Mouse (Mus musculus) intestine, postnatal 0 days (tissue): ENCODE results near the gene Keap1. TPM values are rescaled to one million over a fixed set of nuclear protein-coding genes. Genes with fewer than 3 reads are reported as not detected.
A peak's percentile ranks its signal among the peaks of the same experiment; 100 is the strongest.

Experiments
- ATAC-seq: fragments of 200-750 bp; cut with Nextera tagmentation; 2 replicates; pipeline ENCODE4 v1.8.0; 2017; ENCODE audit warnings: mild to moderate bottlenecking, moderate TSS enrichment, moderate library complexity
- H3K27ac ChIP-seq: fragments of 300-500 bp; sonication (generic); 2 replicates; pipeline ENCODE4 v1.5.1; 2014; ENCODE audit warnings: mild to moderate bottlenecking, low read depth, low read length, moderate library complexity
- H3K27me3 ChIP-seq: fragments of 300-500 bp; sonication (generic); replicated peaks from 2 replicates; pipeline ENCODE4 v1.6.1; 2014; ENCODE audit warnings: low read length, mixed read lengths; ENCODE audit not compliant: control insufficient read depth, insufficient read depth
- H3K36me3 ChIP-seq: fragments of 300-500 bp; sonication (generic); 2 replicates; pipeline ENCODE4 v1.6.1; 2014; ENCODE audit warnings: mild to moderate bottlenecking, moderate library complexity; ENCODE audit not compliant: control insufficient read depth, insufficient read depth
- H3K4me1 ChIP-seq: fragments of 300-500 bp; sonication (generic); replicated peaks from 2 replicates; pipeline ENCODE4 v1.6.1; 2014; ENCODE audit warnings: antibody characterized with exemption, low read length, mixed read lengths; ENCODE audit not compliant: control insufficient read depth, insufficient read depth
- H3K4me2 ChIP-seq: fragments of 300-500 bp; sonication (generic); replicated peaks from 2 replicates; pipeline ENCODE4 v1.6.1; 2014; ENCODE audit warnings: low read depth, mild to moderate bottlenecking, moderate library complexity
- H3K4me3 ChIP-seq: fragments of 300-500 bp; sonication (generic); 2 replicates; pipeline ENCODE4 v1.5.1; 2014; ENCODE audit warnings: low read depth, low read length
- H3K9ac ChIP-seq: fragments of 300-500 bp; sonication (generic); 2 replicates; pipeline ENCODE4 v1.6.1; 2014; ENCODE audit warnings: mild to moderate bottlenecking, low read depth, low read length
- H3K9me3 ChIP-seq: fragments of 300-500 bp; sonication (generic); 2 replicates; pipeline ENCODE4 v1.6.1; 2016; ENCODE audit warnings: mixed run types; ENCODE audit not compliant: control insufficient read depth
- CTCF ChIP-seq: sonication (generic); IDR thresholded peaks from 2 replicates; pipeline ENCODE4 v1.5.1; 2016; ENCODE audit warnings: low read depth, mild to moderate bottlenecking, control low read depth, antibody characterized with exemption, moderate library complexity
- WGBS: fragments of 180-500 bp; shearing (Covaris S2); extraction: QIAGEN DNeasy Blood & Tissue Kit; methylation state at CpG from one replicate; pipeline ENCODE4 v1.1.7; 2014; 5-methylcytosine and 5-hydroxymethylcytosine counted together
- polyA plus RNA-seq: library from polyadenylated mRNA; unstranded; fragments of >200 nt; fragmentation: Nextera tagmentation; extraction: Ambion mirVana; gene quantifications from 2 replicates; pipeline ENCODE4 v1.2.1, GENCODE M21; 2015

Gene Keap1
- polyA plus RNA-seq, 1 experiment from 2014 or later: 38.3 TPM

DNA sequence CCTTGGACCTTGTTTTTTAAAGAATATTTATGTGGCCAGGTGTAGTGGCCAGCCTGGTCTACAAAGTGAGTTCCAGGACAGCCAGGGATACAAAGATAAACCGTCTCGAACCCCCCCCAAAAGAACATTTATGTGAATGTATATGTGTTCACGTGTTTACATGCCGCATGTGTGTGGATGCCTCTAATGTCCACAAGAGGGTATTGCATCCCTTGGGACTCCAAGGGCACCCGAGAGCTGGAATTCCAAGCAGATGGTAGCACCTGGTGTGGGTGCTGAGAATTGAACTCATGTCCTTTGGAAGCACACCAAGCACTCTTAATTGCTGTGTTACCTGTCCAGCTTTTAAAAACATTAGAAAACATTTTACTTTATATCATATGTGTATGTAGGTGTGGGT, 44.4 kb upstream of the Keap1 start:
- H3K27me3 ChIP-seq: no peaks in the 10 kb centered on the region
- no peak overlapping the region for H3K4me2 ChIP-seq
- H3K4me3 ChIP-seq: no peak overlapping the region
- no peak overlapping the region for H3K9ac ChIP-seq
- no peak for ATAC-seq
- peaks cover 8% of the 10 kb centered on the region; the same call in 1 of the 2 replicates for H3K4me1 ChIP-seq
- 84% methylated on average over 5 of the region's 5 CpGs for WGBS
- peak; percentile 57 for TF ChIP-seq CTCF
- H3K27ac ChIP-seq: peak overlapping the region; percentile 15; the same call in 1 of the 2 replicates
- no peaks in the 10 kb centered on the region for H3K9me3 ChIP-seq
- H3K36me3 ChIP-seq: peaks cover 45% of the 10 kb centered on the region

DNA sequence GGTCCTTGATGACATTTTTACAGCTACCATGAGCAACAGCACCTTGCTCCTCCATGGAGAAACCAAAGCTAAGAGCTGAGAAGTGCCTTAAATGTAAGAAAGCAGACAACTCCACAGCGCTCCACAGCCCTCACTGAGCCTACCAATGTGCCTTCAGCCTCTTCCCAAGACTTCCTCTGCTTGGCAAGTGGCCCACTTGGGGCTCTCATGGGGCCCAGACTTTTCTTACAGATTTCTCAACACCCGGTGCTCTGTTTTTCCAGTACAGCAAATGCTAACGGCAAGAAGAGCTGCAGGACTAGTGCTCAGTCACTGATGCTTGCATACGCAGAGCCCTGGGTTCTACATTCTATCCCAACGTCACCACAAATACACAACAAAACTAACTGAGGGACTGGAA, 38.6 kb upstream of the Keap1 start:
- ATAC-seq: no peak
- TF ChIP-seq CTCF: no peak
- Histone ChIP-seq H3K4me3 (no peak overlapping the region), H3K4me2 (no peak overlapping the region), H3K27ac (no peak overlapping the region), H3K27me3 (no peaks in the 10 kb centered on the region), H3K36me3 (peaks cover 89% of the 10 kb centered on the region), H3K9ac (no peak overlapping the region), H3K9me3 (no peaks in the 10 kb centered on the region), H3K4me1 (no peaks in the 10 kb centered on the region)
- 90% methylated on average over 5 of the region's 5 CpGs for WGBS

DNA sequence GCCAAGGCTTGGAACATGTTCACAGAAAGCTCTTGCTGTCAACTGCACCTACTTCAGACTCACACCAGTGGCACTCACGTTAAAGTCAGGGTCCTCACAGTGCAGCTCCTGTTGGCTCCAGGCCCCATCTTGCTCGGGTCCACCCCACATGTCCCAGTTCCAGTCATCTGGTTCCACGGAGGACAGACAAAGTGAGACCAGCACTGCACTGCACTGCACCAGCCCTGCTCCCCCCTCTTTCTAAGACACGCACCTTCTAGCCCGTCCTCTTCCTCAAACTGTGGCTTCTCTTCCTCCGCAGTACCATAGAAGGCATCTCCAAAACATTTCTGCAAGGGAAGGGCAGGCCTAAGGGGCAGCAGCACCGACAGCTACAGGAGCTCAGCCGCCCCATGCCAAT, 37.1 kb upstream of the Keap1 start:
- Histone ChIP-seq H3K27me3 (no peaks in the 10 kb centered on the region), H3K9ac (no peak overlapping the region), H3K4me3 (no peak overlapping the region), H3K4me1 (no peaks in the 10 kb centered on the region), H3K9me3 (no peaks in the 10 kb centered on the region), H3K27ac (no peak overlapping the region), H3K4me2 (no peak overlapping the region), H3K36me3 (peaks cover 91% of the 10 kb centered on the region)
- no peak for TF ChIP-seq CTCF
- no peak for ATAC-seq
- WGBS: 91% methylated on average over 8 of the region's 8 CpGs

DNA sequence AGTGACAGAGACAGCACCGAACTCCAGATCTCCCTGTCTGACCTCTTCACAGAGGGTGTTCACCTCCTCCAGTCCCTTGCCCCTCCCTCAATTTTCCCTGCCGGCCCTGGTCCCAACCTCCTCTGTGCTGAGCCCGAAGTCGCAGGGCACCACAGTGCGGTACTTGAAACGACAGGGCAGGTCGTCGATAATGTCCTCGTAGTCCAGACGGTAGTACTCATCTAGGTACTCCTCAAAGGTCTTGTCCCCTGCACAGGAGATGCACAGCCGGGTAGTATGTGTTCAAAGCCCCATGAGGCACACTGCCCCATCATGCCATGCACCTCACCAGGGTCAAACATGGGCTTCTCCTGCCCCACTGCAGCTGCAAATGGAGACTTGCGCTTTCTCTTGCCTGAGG, 36.6 kb upstream of the Keap1 start:
- no peak for ATAC-seq
- Histone ChIP-seq H3K36me3 (peaks cover 91% of the 10 kb centered on the region), H3K9me3 (no peaks in the 10 kb centered on the region), H3K27ac (no peak overlapping the region), H3K4me2 (no peak overlapping the region), H3K9ac (no peak overlapping the region), H3K4me3 (no peak overlapping the region), H3K27me3 (no peaks in the 10 kb centered on the region), H3K4me1 (no peaks in the 10 kb centered on the region)
- TF ChIP-seq CTCF: no peak
- 88% methylated on average over 12 of the region's 12 CpGs for WGBS

DNA sequence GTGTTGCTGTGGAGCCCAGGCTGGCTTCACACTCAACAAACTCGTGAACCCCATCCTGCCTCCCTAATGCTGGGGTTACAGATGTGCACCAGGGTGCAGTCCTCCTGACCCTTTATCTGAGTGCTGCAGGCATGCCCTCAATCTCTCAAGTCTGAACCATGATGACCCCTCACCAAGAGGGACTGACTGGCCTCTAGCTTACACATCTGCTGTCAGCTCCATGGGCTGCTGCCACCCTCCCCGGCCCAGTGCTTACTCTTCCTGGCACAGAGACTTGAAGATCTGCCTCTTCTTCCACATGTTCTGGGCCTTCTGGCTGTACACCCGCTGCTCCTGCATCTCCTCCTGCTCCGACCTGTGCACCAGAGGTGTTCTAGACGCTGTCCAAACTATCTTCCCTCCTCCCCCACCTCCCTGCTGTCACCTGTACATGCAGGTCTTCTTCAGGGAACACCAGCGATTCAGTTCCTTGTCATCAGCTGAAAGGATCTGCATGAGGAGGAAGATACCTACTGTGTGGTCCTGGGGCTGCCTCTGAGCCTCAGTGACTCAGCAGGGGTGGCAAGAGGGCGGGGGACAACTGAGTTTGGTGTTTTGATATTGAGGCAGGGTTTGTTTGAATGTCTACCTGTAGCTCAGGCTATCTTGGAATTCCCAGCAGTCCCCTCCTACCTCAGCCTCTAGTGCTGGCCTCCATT, 36.0 kb upstream of the Keap1 start:
- Histone ChIP-seq H3K4me1 (no peaks in the 10 kb centered on the region), H3K27ac (no peak overlapping the region), H3K27me3 (no peaks in the 10 kb centered on the region), H3K9me3 (no peaks in the 10 kb centered on the region), H3K9ac (no peak overlapping the region), H3K36me3 (peaks cover 93% of the 10 kb centered on the region), H3K4me2 (no peak overlapping the region), H3K4me3 (no peak overlapping the region)
- no peak for TF ChIP-seq CTCF
- no peak for ATAC-seq
- WGBS: 85% methylated on average over 7 of the region's 7 CpGs

DNA sequence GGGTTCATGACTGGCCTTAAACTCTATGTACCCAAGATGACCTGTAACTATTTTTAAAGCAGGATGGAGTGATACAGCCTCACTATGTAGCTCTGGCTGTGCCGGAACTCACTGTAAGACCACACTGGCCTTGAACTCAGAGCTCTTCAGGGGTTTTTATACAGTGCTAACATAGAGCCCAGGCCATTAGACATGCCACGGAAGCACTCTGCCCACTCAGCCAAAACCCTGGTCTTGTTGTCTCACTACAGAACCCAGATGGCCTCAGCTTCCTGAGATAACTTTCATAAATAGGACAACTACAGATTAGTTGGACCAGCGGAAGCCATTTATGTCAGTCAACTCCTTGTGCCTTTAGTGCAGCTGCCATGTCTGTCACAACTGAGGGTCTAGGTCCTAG, 35.2 kb upstream of the Keap1 start:
- Histone ChIP-seq H3K27me3 (no peaks in the 10 kb centered on the region), H3K9ac (no peak overlapping the region), H3K27ac (no peak overlapping the region), H3K4me2 (no peak overlapping the region), H3K9me3 (no peaks in the 10 kb centered on the region), H3K4me1 (no peaks in the 10 kb centered on the region), H3K4me3 (no peak overlapping the region), H3K36me3 (peaks cover 91% of the 10 kb centered on the region)
- 91% methylated on average over 3 of the region's 3 CpGs for WGBS
- no peak for ATAC-seq
- no peak for TF ChIP-seq CTCF
